Mouse (Mus musculus): ENCODE measurements at regions not wholly inside any gene's neighbourhood (a gene's known extent, or its start where the extent isn't known, plus 50 kb on each side); places are given as distances from the start of the nearest gene placed in this dataset.

- ATAC-seq (no peak), DNase-seq (no peak)
- no peaks in the 10 kb centered on the region for H3K27me3 ChIP-seq (ENCODE audit: insufficient read depth, low read length)
- no peak overlapping the region for H3K4me2 ChIP-seq (ENCODE audit: low read depth)
- TF ChIP-seq CTCF (IDR thresholded peaks at IDR 0.05; ENCODE audit: low read depth) = no peak
- H3K9me3 ChIP-seq (ENCODE audit: low read length) = no peaks in the 10 kb centered on the region
- no peak overlapping the region for H3K27ac ChIP-seq (ENCODE audit: low read depth, low read length)
- no peaks in the 10 kb centered on the region for H3K4me1 ChIP-seq (ENCODE audit: insufficient read depth)
- H3K4me3 ChIP-seq (ENCODE audit: low read depth, low read length) = no peak overlapping the region
- no peaks in the 10 kb centered on the region for H3K36me3 ChIP-seq (ENCODE audit: insufficient read depth)
- WGBS = 89% methylated on average over 1 of the region's 1 CpGs
- no peak overlapping the region for H3K9ac ChIP-seq
These were observed 108.4 kb downstream of the Gp2 start for GRCm38 (mm10) chr7:119350641-119351040.

GRCm38 (mm10) chr7:119343380-119343779 lies 115.7 kb downstream of the Gp2 start:
- H3K9me3 ChIP-seq (ENCODE audit: low read length) = no peaks in the 10 kb centered on the region
- H3K27ac ChIP-seq (ENCODE audit: low read depth, low read length) = no peak overlapping the region
- no peaks in the 10 kb centered on the region for H3K36me3 ChIP-seq (ENCODE audit: insufficient read depth)
- TF ChIP-seq CTCF (IDR thresholded peaks at IDR 0.05; ENCODE audit: low read depth) = no peak
- H3K27me3 ChIP-seq (ENCODE audit: insufficient read depth, low read length) = no peaks in the 10 kb centered on the region
- H3K4me3 ChIP-seq (ENCODE audit: low read depth, low read length) = no peak overlapping the region
- ATAC-seq = no peak
- 88% methylated on average over 1 of the region's 1 CpGs for WGBS
- no peak overlapping the region for H3K4me2 ChIP-seq (ENCODE audit: low read depth)
- no peaks in the 10 kb centered on the region for H3K4me1 ChIP-seq (ENCODE audit: insufficient read depth)
- DNase-seq = no peak
- no peak overlapping the region for H3K9ac ChIP-seq

- Histone ChIP-seq H3K9me3 (ENCODE audit: low read length) (no peaks in the 10 kb centered on the region), H3K36me3 (ENCODE audit: insufficient read depth) (no peaks in the 10 kb centered on the region), H3K4me1 (ENCODE audit: insufficient read depth) (no peaks in the 10 kb centered on the region), H3K4me2 (ENCODE audit: low read depth) (no peak overlapping the region), H3K27ac (ENCODE audit: low read depth, low read length) (no peak overlapping the region), H3K4me3 (ENCODE audit: low read depth, low read length) (no peak overlapping the region), H3K27me3 (ENCODE audit: insufficient read depth, low read length) (no peaks in the 10 kb centered on the region), H3K9ac (no peak overlapping the region)
- no peak for ATAC-seq
- DNase-seq = no peak
- no peak for TF ChIP-seq CTCF (IDR thresholded peaks at IDR 0.05; ENCODE audit: low read depth)
- 63% methylated on average over 1 of the region's 1 CpGs for WGBS
These were observed 126.0 kb downstream of the Gp2 start for GRCm38 (mm10) chr7:119333102-119333501.

- 8% methylated on average over 5 of the region's 5 CpGs for WGBS
- no peaks in the 10 kb centered on the region for H3K27me3 ChIP-seq (ENCODE audit: insufficient read depth, low read length)
- H3K36me3 ChIP-seq (ENCODE audit: insufficient read depth) = no peaks in the 10 kb centered on the region
- DNase-seq = no peak
- TF ChIP-seq CTCF (IDR thresholded peaks at IDR 0.05; ENCODE audit: low read depth) = no peak
- H3K9ac ChIP-seq = no peak overlapping the region
- H3K4me2 ChIP-seq (ENCODE audit: low read depth) = no peak overlapping the region
- no peaks in the 10 kb centered on the region for H3K4me1 ChIP-seq (ENCODE audit: insufficient read depth)
- H3K4me3 ChIP-seq (ENCODE audit: low read depth, low read length) = no peak overlapping the region
- H3K9me3 ChIP-seq (ENCODE audit: low read length) = no peaks in the 10 kb centered on the region
- H3K27ac ChIP-seq (ENCODE audit: low read depth, low read length) = no peak overlapping the region
- peak; percentile 16; the same call in 1 of the 2 replicates for ATAC-seq
These were observed 128.5 kb downstream of the Gp2 start for GRCm38 (mm10) chr7:119330460-119331109.

GRCm38 (mm10) chr7:119296307-119296706 lies 111.9 kb upstream of the Gpr139 start:
- no peak for TF ChIP-seq CTCF (IDR thresholded peaks at IDR 0.05; ENCODE audit: low read depth)
- H3K27ac ChIP-seq (ENCODE audit: low read depth, low read length) = no peak overlapping the region
- no peak overlapping the region for H3K9ac ChIP-seq
- H3K4me1 ChIP-seq (ENCODE audit: insufficient read depth) = no peaks in the 10 kb centered on the region
- DNase-seq (no peak), ATAC-seq (no peak)
- H3K9me3 ChIP-seq (ENCODE audit: low read length) = no peaks in the 10 kb centered on the region
- 75% methylated on average over 4 of the region's 4 CpGs for WGBS
- no peaks in the 10 kb centered on the region for H3K27me3 ChIP-seq (ENCODE audit: insufficient read depth, low read length)
- H3K4me3 ChIP-seq (ENCODE audit: low read depth, low read length) = no peak overlapping the region
- H3K36me3 ChIP-seq (ENCODE audit: insufficient read depth) = no peaks in the 10 kb centered on the region
- H3K4me2 ChIP-seq (ENCODE audit: low read depth) = no peak overlapping the region

GRCm38 (mm10) chr7:119291442-119291841 lies 107.0 kb upstream of the Gpr139 start:
- Histone ChIP-seq H3K27me3 (ENCODE audit: insufficient read depth, low read length) (no peaks in the 10 kb centered on the region), H3K4me2 (ENCODE audit: low read depth) (no peak overlapping the region), H3K9me3 (ENCODE audit: low read length) (no peaks in the 10 kb centered on the region), H3K27ac (ENCODE audit: low read depth, low read length) (no peak overlapping the region), H3K4me3 (ENCODE audit: low read depth, low read length) (no peak overlapping the region), H3K36me3 (ENCODE audit: insufficient read depth) (no peaks in the 10 kb centered on the region), H3K4me1 (ENCODE audit: insufficient read depth) (no peaks in the 10 kb centered on the region), H3K9ac (no peak overlapping the region)
- 75% methylated on average over 2 of the region's 2 CpGs for WGBS
- no peak for TF ChIP-seq CTCF (IDR thresholded peaks at IDR 0.05; ENCODE audit: low read depth)
- no peak for ATAC-seq
- DNase-seq = no peak

- TF ChIP-seq CTCF (IDR thresholded peaks at IDR 0.05; ENCODE audit: low read depth) = no peak
- DNase-seq (peak; percentile 9), ATAC-seq (peak; percentile 40; the same call in 1 of the 2 replicates)
- no peak overlapping the region for H3K9ac ChIP-seq
- no peak overlapping the region for H3K27ac ChIP-seq (ENCODE audit: low read depth, low read length)
- H3K36me3 ChIP-seq (ENCODE audit: insufficient read depth) = no peaks in the 10 kb centered on the region
- no peak overlapping the region for H3K4me2 ChIP-seq (ENCODE audit: low read depth)
- 70% methylated on average over 5 of the region's 5 CpGs for WGBS
- no peak overlapping the region for H3K4me3 ChIP-seq (ENCODE audit: low read depth, low read length)
- H3K4me1 ChIP-seq (ENCODE audit: insufficient read depth) = no peaks in the 10 kb centered on the region
- no peaks in the 10 kb centered on the region for H3K9me3 ChIP-seq (ENCODE audit: low read length)
- H3K27me3 ChIP-seq (ENCODE audit: insufficient read depth, low read length) = no peaks in the 10 kb centered on the region
These were observed 100.9 kb upstream of the Gpr139 start for GRCm38 (mm10) chr7:119285290-119285689.
